Mouse (Mus musculus) bone marrow macrophage, adult 2 months (primary cell): ENCODE measurements around the gene Dnaja1.

ENCODE experiments used
- CTCF ChIP-seq: IDR thresholded peaks from 2 replicates; pipeline ENCODE4 v1.5.1; 2012; ENCODE audit warnings: low read depth, mild to moderate bottlenecking, low read length, moderate library complexity
- POLR2A ChIP-seq: IDR thresholded peaks from 2 replicates; pipeline ENCODE4 v1.6.1; 2012; ENCODE audit warnings: mild to moderate bottlenecking, low read depth, low read length, borderline replicate concordance

DNA sequence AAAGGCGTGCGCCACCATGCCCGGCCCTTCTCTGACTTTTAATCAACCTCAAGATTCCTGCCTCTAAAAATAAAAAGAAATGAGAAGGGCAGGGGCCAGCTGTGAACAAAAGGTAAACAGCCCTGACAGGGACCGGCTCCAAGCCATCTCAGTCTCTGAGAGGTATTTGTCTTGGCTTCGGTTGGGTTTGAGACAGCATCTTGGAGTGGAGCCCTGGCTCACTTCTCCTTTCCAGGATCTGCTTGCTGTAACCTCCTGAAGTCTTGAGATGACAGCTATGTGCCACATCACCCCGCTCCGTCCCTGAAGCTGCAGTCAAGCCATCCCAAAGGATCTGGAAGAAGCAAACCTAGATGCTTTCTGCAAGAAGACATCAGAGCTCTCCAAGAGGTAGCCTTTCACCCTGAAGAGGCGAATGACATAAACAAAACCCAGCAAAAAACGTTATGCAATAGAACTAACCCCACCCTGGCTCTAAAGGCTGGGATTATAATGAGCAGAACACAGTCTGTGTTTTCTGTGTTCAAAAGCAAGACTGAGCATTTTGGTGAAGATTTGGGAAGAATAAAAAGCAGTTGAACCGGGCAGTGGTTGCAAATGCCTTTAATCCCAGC, 62.7 kb downstream of the Dnaja1 start:
- TF ChIP-seq CTCF (no peak), POLR2A (no peak)
